Comparison of ENCODE assay signal across 1 mouse cellular context in genomic region chr8:13676302-13676700, GRCm38 (mm10).
TF ChIP-seq lines count a peak whose summit lies in the region.

No protein-coding gene starts in this region.

TF ChIP-seq in C2C12, 6 proteins besides CTCF, POLR2A, EP300 and RAD21 (continued from another document):
- TF ChIP-seq MYOD1 (IDR thresholded peaks at IDR 0.05; ENCODE audit: control insufficient read depth, insufficient read length, low read depth), result no peak
- TF ChIP-seq USF1 (IDR thresholded peaks at IDR 0.05; ENCODE audit: low read depth), result peak; percentile 1
- TF ChIP-seq FOSL1 (IDR thresholded peaks at IDR 0.05; ENCODE audit: insufficient read depth, low read length, poor library complexity, severe bottlenecking), result no peak
- TF ChIP-seq CEBPB (IDR thresholded peaks at IDR 0.05; ENCODE audit: low read depth), result no peak
- TF ChIP-seq MYOG (IDR thresholded peaks at IDR 0.05; ENCODE audit: control insufficient read depth, extremely low read depth, insufficient read length), result no peak
